Mouse (Mus musculus) frontal cortex, postnatal 36 days (tissue): Measurements from ENCODE around the gene Adat1.

ENCODE experiments used
- DNase-seq, 2 experiments: peaks; one replicate each; pipeline ENCODE4 v3.0.0; 2022; ENCODE audit warnings: low spot score in 2 of 2

Gene Adat1

GRCm38 (mm10) chr8:111968541-111968940 is 23.6 kb downstream of the Adat1 start:
- DNase-seq = no peak

GRCm38 (mm10) chr8:111967246-111967870 is 24.7 kb downstream of the Adat1 start:
- DNase-seq = no peak

- DNase-seq = no peak
Measured at GRCm38 (mm10) chr8:111964849-111965561, 27.1 kb downstream of the Adat1 start.

GRCm38 (mm10) chr8:111964351-111964750 is 27.8 kb downstream of the Adat1 start:
- no peak for DNase-seq

GRCm38 (mm10) chr8:111963546-111963945 is 28.6 kb downstream of the Adat1 start:
- DNase-seq = no peak

- no peak for DNase-seq
Measured at GRCm38 (mm10) chr8:111963091-111963490, 29.0 kb downstream of the Adat1 start.

GRCm38 (mm10) chr8:111962589-111962988 is 29.5 kb downstream of the Adat1 start:
- no peak for DNase-seq

- DNase-seq = no peak
Measured at GRCm38 (mm10) chr8:111961330-111961729, 30.8 kb downstream of the Adat1 start.

- DNase-seq = no peak
Measured at GRCm38 (mm10) chr8:111960591-111961321, 31.3 kb downstream of the Adat1 start.

- DNase-seq = no peak
Measured at GRCm38 (mm10) chr8:111957231-111957630, 34.9 kb downstream of the Adat1 start.

- no peak for DNase-seq
Measured at GRCm38 (mm10) chr8:111955879-111956278, 36.2 kb downstream of the Adat1 start.

- no peak for DNase-seq
Measured at GRCm38 (mm10) chr8:111954844-111955594, 37.1 kb downstream of the Adat1 start.

GRCm38 (mm10) chr8:111951936-111952335 is 40.2 kb downstream of the Adat1 start:
- DNase-seq = no peak

- peak; percentile 57 to 81 for DNase-seq
Measured at GRCm38 (mm10) chr8:111951317-111951716, 40.8 kb downstream of the Adat1 start.

GRCm38 (mm10) chr8:111950846-111951245 is 41.3 kb downstream of the Adat1 start:
- DNase-seq = no peak

GRCm38 (mm10) chr8:111947954-111948353 is 44.1 kb downstream of the Adat1 start:
- DNase-seq = no peak

GRCm38 (mm10) chr8:111947144-111947543 is 45.0 kb downstream of the Adat1 start:
- DNase-seq = no peak

- no peak for DNase-seq
Measured at GRCm38 (mm10) chr8:111943544-111943943, 48.6 kb downstream of the Adat1 start.

- peak in 1 of 2 experiments; percentile 22 for DNase-seq
Measured at GRCm38 (mm10) chr8:111941101-111941454, 51.0 kb downstream of the Adat1 start.

GRCm38 (mm10) chr8:111940171-111941100 is 51.7 kb downstream of the Adat1 start, which contains the start of gene Gabarapl2:
Gabarapl2 (plus strand) TSS chr8:111940703.
- DNase-seq = peak; percentile 93 to 97
